ENCODE assay signal across 10 mouse cellular contexts in the genomic region with DNA sequence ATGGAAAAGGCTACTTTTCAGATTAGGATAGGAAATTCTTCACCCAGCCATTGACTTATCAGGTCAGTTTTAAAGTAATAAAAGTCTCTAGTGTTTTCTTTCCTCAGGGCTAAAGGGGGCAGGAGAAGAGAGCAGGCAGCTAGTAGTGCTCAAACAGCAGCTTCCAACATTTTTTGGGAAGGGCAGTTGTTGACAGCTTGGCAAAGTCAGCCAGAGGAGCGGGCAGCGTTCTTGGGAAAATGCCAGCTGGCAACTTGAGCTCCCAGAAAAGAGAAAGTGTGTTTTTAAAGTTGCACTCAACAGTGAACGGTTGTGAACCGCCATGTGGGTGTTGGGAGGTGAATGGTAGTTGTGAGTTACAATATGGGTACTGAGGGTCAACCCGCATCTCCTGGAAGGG. TPM values are rescaled to one million over a fixed set of nuclear protein-coding genes. Genes with fewer than 3 reads are reported as not detected.
DNase-seq lines count a peak whose midpoint lies in the region; ATAC-seq and TF ChIP-seq lines count a peak whose summit lies in the region.
"Had no signal": no experiment of that assay in that cellular context is flagged by ENCODE, and none has a peak within 500 bp of the region (broad histone marks: within the 10 kb centered on the region; RNA-seq: fewer than 3 reads in every experiment).

No protein-coding gene starts in this region.

- H3K4me1 ChIP-seq in hindbrain, postnatal 0 days (ENCODE audit: insufficient read depth, low read length): no peaks in the 10 kb centered on the region
- no peaks in the 10 kb centered on the region for H3K4me1 ChIP-seq in hindbrain, embryonic 13.5 days (replicated peaks)
- H3K4me1 ChIP-seq in hindbrain, embryonic 12.5 days: no peaks in the 10 kb centered on the region
- H3K4me1 ChIP-seq: stomach, embryonic 15.5 days had no signal

- no peak overlapping the region for H3K27ac ChIP-seq in hindbrain, postnatal 0 days
- no peak overlapping the region for H3K27ac ChIP-seq in hindbrain, embryonic 13.5 days
- H3K27ac ChIP-seq in hindbrain, embryonic 12.5 days: no peak overlapping the region
- H3K27ac ChIP-seq: stomach, embryonic 15.5 days had no signal

- no peaks in the 10 kb centered on the region for H3K9me3 ChIP-seq in hindbrain, postnatal 0 days (ENCODE audit: low read length)
- H3K9me3 ChIP-seq in hindbrain, embryonic 13.5 days: no peaks in the 10 kb centered on the region
- H3K9me3 ChIP-seq in hindbrain, embryonic 12.5 days (replicated peaks): no peaks in the 10 kb centered on the region
- H3K9me3 ChIP-seq: stomach, embryonic 15.5 days had no signal

- 47% methylated on average over 5 of the region's 5 CpGs for WGBS in hindbrain, postnatal 0 days
- WGBS in hindbrain, embryonic 13.5 days: 86% methylated on average over 5 of the region's 5 CpGs
- WGBS in hindbrain, embryonic 12.5 days: 88% methylated on average over 5 of the region's 5 CpGs

- H3K36me3 ChIP-seq in hindbrain, postnatal 0 days (ENCODE audit: insufficient read depth, low read length): no peaks in the 10 kb centered on the region
- peaks cover 17% of the 10 kb centered on the region for H3K36me3 ChIP-seq in hindbrain, embryonic 13.5 days
- H3K36me3 ChIP-seq in hindbrain, embryonic 12.5 days: 0 out of 2 replicates have a peak, but pooled peaks cover 12% of the 10 kb centered on the region

- no peak for TF ChIP-seq CTCF in hindbrain, postnatal 0 days (IDR thresholded peaks at IDR 0.05; ENCODE audit: low read depth)

- no peaks in the 10 kb centered on the region for H3K27me3 ChIP-seq in hindbrain, postnatal 0 days (ENCODE audit: insufficient read depth, low read length)
- H3K27me3 ChIP-seq in hindbrain, embryonic 13.5 days: no peaks in the 10 kb centered on the region
- no peaks in the 10 kb centered on the region for H3K27me3 ChIP-seq in hindbrain, embryonic 12.5 days
- H3K27me3 ChIP-seq: stomach, embryonic 15.5 days had no signal

- H3K4me3 ChIP-seq in hindbrain, postnatal 0 days (ENCODE audit: low read length): no peak overlapping the region
- no peak overlapping the region for H3K4me3 ChIP-seq in hindbrain, embryonic 13.5 days
- H3K4me3 ChIP-seq in hindbrain, embryonic 12.5 days: no peak overlapping the region
- H3K4me3 ChIP-seq: stomach, embryonic 15.5 days had no signal

- H3K9ac ChIP-seq in hindbrain, postnatal 0 days (replicated peaks; ENCODE audit: low read length): no peak overlapping the region
- H3K9ac ChIP-seq in hindbrain, embryonic 13.5 days: no peak overlapping the region
- no peak overlapping the region for H3K9ac ChIP-seq in hindbrain, embryonic 12.5 days
- H3K9ac ChIP-seq: stomach, embryonic 15.5 days had no signal

- DNase-seq in hindbrain, postnatal 0 days (ENCODE audit: low spot score): peak; percentile 63
- DNase-seq in NIH3T3 (ENCODE audit: low read depth): peak; percentile 42
- DNase-seq in adrenal gland, postnatal 36 days: peak; percentile 70 to 83
- peak; percentile 70 for DNase-seq in kidney, postnatal 14 days
- DNase-seq in thymus, postnatal 4 days: no peak
- DNase-seq: liver had no signal

- ATAC-seq in hindbrain, postnatal 0 days: no peak
- no peak for ATAC-seq in hindbrain, embryonic 13.5 days (ENCODE audit: low FRiP score)
- no peak for ATAC-seq in granulocyte monocyte progenitor cell, adult 5-6 weeks (replicated peaks; ENCODE audit: poor library complexity, severe bottlenecking)
- no peak for ATAC-seq in hindbrain, embryonic 12.5 days (ENCODE audit: low FRiP score)

- no peak overlapping the region for H3K4me2 ChIP-seq in hindbrain, postnatal 0 days (ENCODE audit: low read depth, low read length)
- H3K4me2 ChIP-seq in hindbrain, embryonic 13.5 days: no peak overlapping the region
- H3K4me2 ChIP-seq in hindbrain, embryonic 12.5 days (replicated peaks): no peak overlapping the region
- H3K4me2 ChIP-seq: stomach, embryonic 15.5 days had no signal

RNA-seq across cellular contexts. Expression of a gene that starts 2.6 kb away (rescaled TPM):
- 0.14 and 0.21 TPM in 2 replicates for total RNA-seq in hindbrain, postnatal 0 days (2014; rRNA removed)
- 0.39 and 0.41 TPM in 2 replicates for polyA plus RNA-seq in hindbrain, postnatal 0 days (2015; fragmentation: Nextera tagmentation; extraction: Ambion mirVana)
- polyA plus RNA-seq in hindbrain, embryonic 13.5 days (2015; fragmentation: Nextera tagmentation; extraction: Ambion mirVana): 0.25 and 1.1 TPM in 2 replicates
- total RNA-seq in adrenal gland, postnatal 36 days (2021): under 1 TPM; 0.66 to 0.76 TPM
- 29.2 and 45.0 TPM in 2 replicates for total RNA-seq in granulocyte monocyte progenitor cell, adult 5-6 weeks (2014; fragmentation: Nextera tagmentation)
- 22.2 and 22.4 TPM in 2 replicates for total RNA-seq in granulocyte monocyte progenitor cell, adult 5-6 weeks (2017)
- 0.21 and 0.59 TPM in 2 replicates for polyA plus RNA-seq in hindbrain, embryonic 12.5 days (2016; fragmentation: Nextera tagmentation; extraction: Ambion mirVana)

RNA-seq across cellular contexts. Expression of a gene that starts 24.1 kb away (rescaled TPM):
- total RNA-seq in hindbrain, postnatal 0 days (2014; rRNA removed): 66.7 and 70.7 TPM in 2 replicates
- 85.1 and 88.0 TPM in 2 replicates for polyA plus RNA-seq in hindbrain, postnatal 0 days (2015; fragmentation: Nextera tagmentation; extraction: Ambion mirVana)
- 91.6 and 99.4 TPM in 2 replicates for polyA plus RNA-seq in hindbrain, embryonic 13.5 days (2015; fragmentation: Nextera tagmentation; extraction: Ambion mirVana)
- total RNA-seq in adrenal gland, postnatal 36 days (2021): 10 to 100 TPM; 65.5 to 68.3 TPM
- 75.6 and 98.5 TPM in 2 replicates for total RNA-seq in granulocyte monocyte progenitor cell, adult 5-6 weeks (2014; fragmentation: Nextera tagmentation)
- 35.9 and 49.0 TPM in 2 replicates for total RNA-seq in granulocyte monocyte progenitor cell, adult 5-6 weeks (2017)
- polyA plus RNA-seq in hindbrain, embryonic 12.5 days (2016; fragmentation: Nextera tagmentation; extraction: Ambion mirVana): 87.2 and 101 TPM in 2 replicates

RNA-seq across cellular contexts. Expression of a gene that starts 24.9 kb away (rescaled TPM):
- total RNA-seq in hindbrain, postnatal 0 days (2014; rRNA removed): 233 and 276 TPM in 2 replicates
- 607 and 619 TPM in 2 replicates for polyA plus RNA-seq in hindbrain, postnatal 0 days (2015; fragmentation: Nextera tagmentation; extraction: Ambion mirVana)
- 538 and 544 TPM in 2 replicates for polyA plus RNA-seq in hindbrain, embryonic 13.5 days (2015; fragmentation: Nextera tagmentation; extraction: Ambion mirVana)
- 100 to 1,000 TPM; 351 to 362 TPM for total RNA-seq in adrenal gland, postnatal 36 days (2021)
- total RNA-seq in granulocyte monocyte progenitor cell, adult 5-6 weeks (2014; fragmentation: Nextera tagmentation): 389 and 444 TPM in 2 replicates
- total RNA-seq in granulocyte monocyte progenitor cell, adult 5-6 weeks (2017): 507 and 649 TPM in 2 replicates
- polyA plus RNA-seq in hindbrain, embryonic 12.5 days (2016; fragmentation: Nextera tagmentation; extraction: Ambion mirVana): 442 and 470 TPM in 2 replicates

RNA-seq across cellular contexts. Expression of a gene that starts 38.5 kb away (rescaled TPM):
- 5.0 and 6.3 TPM in 2 replicates for total RNA-seq in hindbrain, postnatal 0 days (2014; rRNA removed)
- 4.5 and 5.3 TPM in 2 replicates for polyA plus RNA-seq in hindbrain, postnatal 0 days (2015; fragmentation: Nextera tagmentation; extraction: Ambion mirVana)
- 4.6 and 4.7 TPM in 2 replicates for polyA plus RNA-seq in hindbrain, embryonic 13.5 days (2015; fragmentation: Nextera tagmentation; extraction: Ambion mirVana)
- total RNA-seq in adrenal gland, postnatal 36 days (2021): under 1 TPM; 0.26 to 0.69 TPM
- total RNA-seq in granulocyte monocyte progenitor cell, adult 5-6 weeks (2014; fragmentation: Nextera tagmentation): 4.6 and 10.2 TPM in 2 replicates
- total RNA-seq in granulocyte monocyte progenitor cell, adult 5-6 weeks (2017): 0.78 and 0.88 TPM in 2 replicates
- 2.6 and 2.8 TPM in 2 replicates for polyA plus RNA-seq in hindbrain, embryonic 12.5 days (2016; fragmentation: Nextera tagmentation; extraction: Ambion mirVana)

Comparison
In these comparisons a context has a peak if more than half of its experiments do, and no peak if none do; other contexts are left out.
1. RNA of a gene that starts 2.6 kb away (total RNA-seq): 22.2 to 45.0 TPM in granulocyte monocyte progenitor cell, adult 5-6 weeks; 0.66 to 0.76 TPM in adrenal gland, postnatal 36 days and 0.14 to 0.21 TPM in hindbrain, postnatal 0 days; every median in the first group is over 10 times any median in the second.